Mouse (Mus musculus): ENCODE results near the gene Hsdl1. TPM values are rescaled to one million over a fixed set of nuclear protein-coding genes. Genes with fewer than 3 reads are reported as not detected.
A peak's percentile ranks its signal among the peaks of the same experiment; 100 is the strongest.

Hsdl1 gene
- polyA plus RNA-seq, 1 experiment from 2014 or later: 35.3 TPM

- H3K4me1 ChIP-seq: peaks cover 11% of the 10 kb centered on the region
- H3K9me3 ChIP-seq: peaks cover 5% of the 10 kb centered on the region; the same call in 1 of the 2 replicates
- no peak overlapping the region for H3K27ac ChIP-seq
- 76% methylated on average over 2 of the region's 2 CpGs for WGBS
- peaks cover 17% of the 10 kb centered on the region for H3K36me3 ChIP-seq
- no peak for DNase-seq (ENCODE audit: low spot score)
- H3K27me3 ChIP-seq (ENCODE audit: insufficient read depth, poor library complexity, severe bottlenecking): no peaks in the 10 kb centered on the region
- no peak overlapping the region for H3K4me3 ChIP-seq
Observed at GRCm38 (mm10) chr8:119606224-119606623, 31.2 kb upstream of the Hsdl1 start.

GRCm38 (mm10) chr8:119604996-119605395, 30.0 kb upstream of the Hsdl1 start, which contains the start of gene Taf1c:
Gene Taf1c (minus strand): TSS chr8:119605222.
- H3K4me3 ChIP-seq: peak within 1 kb of the TSS; percentile 71
- H3K4me1 ChIP-seq: peaks cover 11% of the 10 kb centered on the region
- DNase-seq (ENCODE audit: low spot score): peak; percentile 95
- H3K27me3 ChIP-seq (ENCODE audit: insufficient read depth, poor library complexity, severe bottlenecking): no peaks in the 10 kb centered on the region
- peaks cover 5% of the 10 kb centered on the region; the same call in 1 of the 2 replicates for H3K9me3 ChIP-seq
- H3K27ac ChIP-seq: peak within 1 kb of the TSS; percentile 72
- WGBS: under 1% methylated on average over 23 of the region's 23 CpGs
- peaks cover 30% of the 10 kb centered on the region for H3K36me3 ChIP-seq

GRCm38 (mm10) chr8:119604398-119604803, 29.4 kb upstream of the Hsdl1 start:
- peaks cover 5% of the 10 kb centered on the region; the same call in 1 of the 2 replicates for H3K9me3 ChIP-seq
- DNase-seq (ENCODE audit: low spot score): no peak
- H3K27me3 ChIP-seq (ENCODE audit: insufficient read depth, poor library complexity, severe bottlenecking): no peaks in the 10 kb centered on the region
- H3K27ac ChIP-seq: peak overlapping the region; percentile 72
- H3K36me3 ChIP-seq: peaks cover 36% of the 10 kb centered on the region
- H3K4me1 ChIP-seq: peaks cover 11% of the 10 kb centered on the region
- 21% methylated on average over 12 of the region's 12 CpGs for WGBS
- H3K4me3 ChIP-seq: peak overlapping the region; percentile 71

- peaks cover 11% of the 10 kb centered on the region for H3K4me1 ChIP-seq
- peaks cover 42% of the 10 kb centered on the region for H3K36me3 ChIP-seq
- H3K9me3 ChIP-seq: no peaks in the 10 kb centered on the region
- H3K27me3 ChIP-seq (ENCODE audit: insufficient read depth, poor library complexity, severe bottlenecking): no peaks in the 10 kb centered on the region
- H3K4me3 ChIP-seq: 0 out of 2 replicates have a peak overlapping the region, but pooled peaks have one; percentile 71
- WGBS: 87% methylated on average over 4 of the region's 4 CpGs
- no peak for DNase-seq (ENCODE audit: low spot score)
- 0 out of 2 replicates have a peak overlapping the region, but pooled peaks have one; percentile 72 for H3K27ac ChIP-seq
Observed at GRCm38 (mm10) chr8:119603771-119604170, 28.8 kb upstream of the Hsdl1 start.

- no peak overlapping the region for H3K27ac ChIP-seq
- no peaks in the 10 kb centered on the region for H3K36me3 ChIP-seq
- DNase-seq (ENCODE audit: low spot score): no peak
- peaks cover 39% of the 10 kb centered on the region for H3K4me1 ChIP-seq
- no peak overlapping the region for H3K4me3 ChIP-seq
- 96% methylated on average over 7 of the region's 7 CpGs for WGBS
- H3K9me3 ChIP-seq: no peaks in the 10 kb centered on the region
- H3K27me3 ChIP-seq (ENCODE audit: insufficient read depth, poor library complexity, severe bottlenecking): peaks cover 8% of the 10 kb centered on the region; the same call in 1 of the 2 replicates
Observed at GRCm38 (mm10) chr8:119591456-119591855, 16.5 kb upstream of the Hsdl1 start.

- DNase-seq (ENCODE audit: low spot score): no peak
- Histone ChIP-seq H3K36me3 (no peaks in the 10 kb centered on the region), H3K9me3 (no peaks in the 10 kb centered on the region), H3K27ac (no peak overlapping the region), H3K4me3 (no peak overlapping the region), H3K27me3 (ENCODE audit: insufficient read depth, poor library complexity, severe bottlenecking) (peaks cover 8% of the 10 kb centered on the region; the same call in 1 of the 2 replicates), H3K4me1 (peaks cover 38% of the 10 kb centered on the region)
- 59% methylated on average over 14 of the region's 14 CpGs for WGBS
Observed at GRCm38 (mm10) chr8:119590348-119590747, 15.4 kb upstream of the Hsdl1 start.

GRCm38 (mm10) chr8:119588844-119589243, 13.9 kb upstream of the Hsdl1 start:
- peak; percentile 90 for DNase-seq (ENCODE audit: low spot score)
- Histone ChIP-seq H3K4me1 (peaks cover 40% of the 10 kb centered on the region), H3K27me3 (ENCODE audit: insufficient read depth, poor library complexity, severe bottlenecking) (peaks cover 8% of the 10 kb centered on the region; the same call in 1 of the 2 replicates), H3K9me3 (no peaks in the 10 kb centered on the region), H3K27ac (peak overlapping the region; percentile 80), H3K4me3 (no peak overlapping the region; the same call in 1 of the 2 replicates), H3K36me3 (no peaks in the 10 kb centered on the region)
- WGBS: 13% methylated on average over 10 of the region's 10 CpGs

- peaks cover 39% of the 10 kb centered on the region for H3K4me1 ChIP-seq
- H3K4me3 ChIP-seq: no peak overlapping the region; the same call in 1 of the 2 replicates
- H3K9me3 ChIP-seq: no peaks in the 10 kb centered on the region
- 53% methylated on average over 4 of the region's 4 CpGs for WGBS
- H3K27me3 ChIP-seq (ENCODE audit: insufficient read depth, poor library complexity, severe bottlenecking): peaks cover 8% of the 10 kb centered on the region; the same call in 1 of the 2 replicates
- H3K27ac ChIP-seq: peak overlapping the region; percentile 80
- DNase-seq (ENCODE audit: low spot score): no peak
- H3K36me3 ChIP-seq: no peaks in the 10 kb centered on the region
Observed at GRCm38 (mm10) chr8:119588321-119588720, 13.3 kb upstream of the Hsdl1 start.

GRCm38 (mm10) chr8:119585901-119586300, 10.9 kb upstream of the Hsdl1 start:
- Histone ChIP-seq H3K36me3 (no peaks in the 10 kb centered on the region), H3K4me1 (peaks cover 54% of the 10 kb centered on the region), H3K27me3 (ENCODE audit: insufficient read depth, poor library complexity, severe bottlenecking) (no peaks in the 10 kb centered on the region; the same call in 1 of the 2 replicates), H3K9me3 (no peaks in the 10 kb centered on the region), H3K4me3 (peak overlapping the region; percentile 48), H3K27ac (peak overlapping the region; percentile 80)
- DNase-seq (ENCODE audit: low spot score): no peak
- 16% methylated on average over 24 of the region's 24 CpGs for WGBS

GRCm38 (mm10) chr8:119580441-119581161, 5.6 kb upstream of the Hsdl1 start:
- H3K27me3 ChIP-seq (ENCODE audit: insufficient read depth, poor library complexity, severe bottlenecking): peaks cover 29% of the 10 kb centered on the region
- H3K9me3 ChIP-seq: no peaks in the 10 kb centered on the region
- peak overlapping the region; percentile 53 for H3K27ac ChIP-seq
- WGBS: 53% methylated on average over 5 of the region's 5 CpGs
- H3K4me3 ChIP-seq: no peak overlapping the region; the same call in 1 of the 2 replicates
- H3K36me3 ChIP-seq: no peaks in the 10 kb centered on the region
- H3K4me1 ChIP-seq: peaks cover 47% of the 10 kb centered on the region
- DNase-seq (ENCODE audit: low spot score): no peak

GRCm38 (mm10) chr8:119579096-119579495, 4.1 kb upstream of the Hsdl1 start:
- peaks cover 30% of the 10 kb centered on the region for H3K27me3 ChIP-seq (ENCODE audit: insufficient read depth, poor library complexity, severe bottlenecking)

GRCm38 (mm10) chr8:119575366-119575726, 363 bp upstream of the Hsdl1 start:
- no peaks in the 10 kb centered on the region for H3K36me3 ChIP-seq
- WGBS: 2% methylated on average over 16 of the region's 16 CpGs
- no peak for DNase-seq (ENCODE audit: low spot score)
- H3K4me3 ChIP-seq: peak overlapping the region; percentile 93
- peaks cover 30% of the 10 kb centered on the region for H3K27me3 ChIP-seq (ENCODE audit: insufficient read depth, poor library complexity, severe bottlenecking)
- peaks cover 53% of the 10 kb centered on the region for H3K4me1 ChIP-seq
- H3K27ac ChIP-seq: peak overlapping the region; percentile 93
- H3K9me3 ChIP-seq: no peaks in the 10 kb centered on the region

More at GRCm38 (mm10) chr8:119579096-119579495, 4.1 kb upstream of the Hsdl1 start:
- Histone ChIP-seq H3K27ac (no peak overlapping the region), H3K9me3 (no peaks in the 10 kb centered on the region), H3K4me3 (no peak overlapping the region), H3K4me1 (peaks cover 54% of the 10 kb centered on the region), H3K36me3 (no peaks in the 10 kb centered on the region)
- no peak for DNase-seq (ENCODE audit: low spot score)
- 43% methylated on average over 13 of the region's 13 CpGs for WGBS

- H3K4me1 ChIP-seq: peaks cover 42% of the 10 kb centered on the region
- H3K27me3 ChIP-seq (ENCODE audit: insufficient read depth, poor library complexity, severe bottlenecking): peaks cover 19% of the 10 kb centered on the region
- WGBS: 88% methylated on average over 4 of the region's 4 CpGs
- no peak overlapping the region for H3K4me3 ChIP-seq
- H3K36me3 ChIP-seq: peaks cover 6% of the 10 kb centered on the region
- no peaks in the 10 kb centered on the region for H3K9me3 ChIP-seq
- no peak overlapping the region for H3K27ac ChIP-seq
- DNase-seq (ENCODE audit: low spot score): no peak
Observed at GRCm38 (mm10) chr8:119572411-119572810, 2.6 kb downstream of the Hsdl1 start.

Measured in heart, embryonic 10.5 days (tissue).